Mouse (Mus musculus): ENCODE measurements around the gene Mrrf. TPM values are rescaled to one million over a fixed set of nuclear protein-coding genes. Genes with fewer than 3 reads are reported as not detected.

Gene Mrrf
- polyA plus RNA-seq, 1 experiment from 2014 or later = 33.7 TPM

Other genes with a start within 250 kb of the Mrrf start
- 0.58 and 1.0 TPM in 2 replicates for gene Ttll11, start 156.5 kb upstream of the Mrrf start, polyA plus RNA-seq (2014; fragmentation: Nextera tagmentation; extraction: Ambion mirVana)
- gene Ndufa8, start 87.0 kb upstream of the Mrrf start, polyA plus RNA-seq (2014; fragmentation: Nextera tagmentation; extraction: Ambion mirVana) = 238 and 244 TPM in 2 replicates
- 0.87 TPM in 1 of 2 replicates, not detected in the other for gene Morn5, start 86.9 kb upstream of the Mrrf start, polyA plus RNA-seq (2014; fragmentation: Nextera tagmentation; extraction: Ambion mirVana)
- gene Lhx6, start 31.0 kb upstream of the Mrrf start, polyA plus RNA-seq (2014; fragmentation: Nextera tagmentation; extraction: Ambion mirVana) = 1.6 and 3.0 TPM in 2 replicates
- 62.1 and 77.1 TPM in 2 replicates for gene Rbm18, start 384 bp downstream of the Mrrf start, polyA plus RNA-seq (2014; fragmentation: Nextera tagmentation; extraction: Ambion mirVana)
- 16.4 and 24.6 TPM in 2 replicates for gene Ptgs1, start 94.0 kb downstream of the Mrrf start, polyA plus RNA-seq (2014; fragmentation: Nextera tagmentation; extraction: Ambion mirVana)
- gene Olfr338, start 237.1 kb downstream of the Mrrf start, polyA plus RNA-seq (2014; fragmentation: Nextera tagmentation; extraction: Ambion mirVana) = 0.03 and 0.04 TPM in 2 replicates

All from kidney, embryonic 14.5 days (tissue).